Mouse (Mus musculus) gastrocnemius, postnatal 36 days (tissue): ENCODE results near the gene Mup4. TPM values are rescaled to one million over a fixed set of nuclear protein-coding genes. Genes with fewer than 3 reads are reported as not detected.
A peak's percentile ranks its signal among the peaks of the same experiment; 100 is the strongest.
"Not testable (repeated sequence)": the region's sequence is repeated elsewhere in the genome, so short reads cannot be mapped to it uniquely, and the experiment has no call there.

Experiments
- DNase-seq, 2 experiments: peaks; one replicate each; pipeline ENCODE4 v3.0.0; 2022
- intact Hi-C: fragments of 180-260 bp; cut with DNase I; formaldehyde crosslinking; loops from one replicate; pipeline ENCODE4 v1.15.1; 2025
- long read RNA-seq, 2 experiments: library from polyadenylated mRNA; stranded (forward); transcript quantifications; one replicate each; pipeline ENCODE4 v2.0.0; 2021
- total RNA-seq, 2 experiments: library from RNA; stranded (reverse); gene quantifications; 2 replicates each; pipeline ENCODE4 v1.2.3; 2021

The Mup4 gene
- not detected for total RNA-seq
- long read RNA-seq, experiment 1, result 0 reads
- long read RNA-seq, experiment 2, result 0 reads

- intact Hi-C loops, result no loop called here
- no peak for DNase-seq
These were observed at the start of gene Mup4 for GRCm38 (mm10) chr4:59960610-59961009. TSS of gene Mup4 (minus strand) at chr4:59960710.

- intact Hi-C loops, DNase-seq: not testable (repeated sequence)
These were observed 37.4 kb upstream of the Mup4 start for GRCm38 (mm10) chr4:59997894-59998293.

GRCm38 (mm10) chr4:59963405-59964344, 3.2 kb upstream of the Mup4 start, which contains the start of gene Mup6:
TSS of gene Mup6 (plus strand) at chr4:59964294.
- intact Hi-C loops, result no loop called here
- no peak for DNase-seq

- intact Hi-C loops, result no loop called here
- DNase-seq, result no peak
These were observed 23.0 kb downstream of the Mup4 start for GRCm38 (mm10) chr4:59937543-59937942.

GRCm38 (mm10) chr4:59932505-59933281, 27.8 kb downstream of the Mup4 start:
- intact Hi-C loops, result no loop called here
- no peak for DNase-seq

GRCm38 (mm10) chr4:59928347-59928746, 32.2 kb downstream of the Mup4 start:
- intact Hi-C loops, result no loop called here

GRCm38 (mm10) chr4:59927666-59928065, 32.8 kb downstream of the Mup4 start:
- no peak for DNase-seq
- intact Hi-C loops, result no loop called here

More at GRCm38 (mm10) chr4:59928347-59928746, 32.2 kb downstream of the Mup4 start:
- DNase-seq, result peak in 1 of 2 experiments; percentile 14

GRCm38 (mm10) chr4:59925082-59925481, 35.4 kb downstream of the Mup4 start:
- no peak for DNase-seq
- intact Hi-C loops, result no loop called here

GRCm38 (mm10) chr4:59917966-59918365, 42.5 kb downstream of the Mup4 start:
- intact Hi-C loops, result no loop called here
- DNase-seq, result no peak

GRCm38 (mm10) chr4:59914608-59915403, 45.7 kb downstream of the Mup4 start, which contains the start of gene Slc46a2:
TSS of gene Slc46a2 (minus strand) at chr4:59915056.
- intact Hi-C loops, result no loop called here
- no peak for DNase-seq

GRCm38 (mm10) chr4:59908785-59909184, 51.7 kb downstream of the Mup4 start:
- intact Hi-C loops, result no loop called here
- no peak for DNase-seq

- intact Hi-C loops, result no loop called here
These were observed 52.8 kb downstream of the Mup4 start for GRCm38 (mm10) chr4:59907657-59908230.

GRCm38 (mm10) chr4:59907092-59907491, 53.4 kb downstream of the Mup4 start:
- intact Hi-C loops, result no loop called here

More at GRCm38 (mm10) chr4:59907657-59908230, 52.8 kb downstream of the Mup4 start:
- no peak for DNase-seq

More at GRCm38 (mm10) chr4:59907092-59907491, 53.4 kb downstream of the Mup4 start:
- DNase-seq, result no peak

Other genes starting within 250 kb of the Mup4 start
- gene Inip, start 159.1 kb downstream of the Mup4 start, total RNA-seq, result 1 to 10 TPM; 1.9 to 3.9 TPM
- gene Snx30, start 154.9 kb downstream of the Mup4 start, total RNA-seq, result 1 to 10 TPM; 2.4 to 3.4 TPM
- gene Slc46a2, start 45.7 kb downstream of the Mup4 start, total RNA-seq, result under 1 TPM in 1 of 2 experiments, not detected in 1; 0.15 TPM
- not detected for gene Mup6, start 3.6 kb upstream of the Mup4 start, total RNA-seq
- 1 to 10 TPM in 1 of 2 experiments, not detected in 1; 1.1 TPM for gene Mup7, start 109.8 kb upstream of the Mup4 start, total RNA-seq
- not detected for gene Mup2, start 193.6 kb upstream of the Mup4 start, total RNA-seq